Mouse (Mus musculus): ENCODE measurements around the gene Gm10300.

DNA sequence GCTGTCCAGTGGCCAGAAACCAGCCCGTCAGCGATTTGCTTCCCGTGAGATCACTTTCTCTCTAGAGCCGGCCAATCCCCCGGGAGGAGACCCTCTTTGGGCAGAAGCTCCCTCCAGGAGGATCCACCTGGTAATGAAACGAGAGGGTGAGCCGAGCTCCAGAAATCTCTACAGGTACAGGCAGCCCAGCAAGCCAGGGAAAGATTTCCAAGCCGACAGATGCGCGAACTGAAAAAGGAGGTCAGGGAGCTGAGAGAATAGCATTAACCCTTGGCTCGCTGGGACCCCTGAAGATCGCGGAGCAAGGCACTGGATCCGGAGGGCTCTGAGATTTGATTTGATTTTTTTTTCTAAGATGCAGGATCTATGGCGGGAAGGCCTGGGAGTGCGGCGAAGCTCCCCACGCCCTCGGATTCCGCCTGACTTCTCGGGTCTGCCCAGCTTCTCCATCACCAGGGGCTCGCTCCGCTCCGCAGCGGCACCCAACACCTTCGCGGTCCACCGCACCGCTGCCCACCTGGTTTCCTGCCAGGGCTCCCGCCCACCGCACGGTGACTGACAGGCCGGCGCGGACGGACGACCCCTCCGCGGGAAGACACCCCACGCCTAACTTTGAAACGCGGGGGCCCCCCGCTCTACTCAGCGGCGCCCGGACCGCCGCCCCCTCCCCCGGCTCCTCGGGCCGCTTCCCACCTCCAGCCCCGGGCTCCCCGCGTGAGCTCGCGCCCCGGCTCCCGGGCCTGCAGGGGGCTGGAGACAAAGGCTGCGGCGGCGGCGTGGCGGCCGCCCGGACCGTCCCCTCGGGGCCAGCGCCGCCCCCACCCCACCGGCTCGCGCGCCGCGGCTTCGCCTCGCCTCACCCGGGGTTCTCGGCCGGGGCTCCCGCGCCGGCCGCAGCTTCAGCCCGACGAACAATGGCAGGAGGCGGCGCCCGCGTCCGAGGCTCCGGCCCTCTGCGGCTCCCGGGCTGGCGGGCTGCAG lies 26.2 kb upstream of the Gm10300 start:
- TF ChIP-seq SMC3 (IDR thresholded peaks at IDR 0.05; ENCODE audit: low read depth, low read length): no peak
- TF ChIP-seq CTCF (conservative IDR thresholded peaks at IDR 0.05 in 1 of 2, IDR thresholded peaks at IDR 0.05 in 1 of 2; ENCODE audit: low read depth in 2 of 2, low read length in 2 of 2): no peak
- no peak for TF ChIP-seq POLR2A (IDR thresholded peaks at IDR 0.05; ENCODE audit: low read depth, low read length)
- no peak for TF ChIP-seq JUN (IDR thresholded peaks at IDR 0.05; ENCODE audit: insufficient read depth, low read depth, low read length)
- no peak for TF ChIP-seq EP300 (IDR thresholded peaks at IDR 0.05; ENCODE audit: low read length)
- no peak for TF ChIP-seq TBP (conservative IDR thresholded peaks at IDR 0.05; ENCODE audit: low read depth, low read length)
- TF ChIP-seq TCF12 (IDR thresholded peaks at IDR 0.05; ENCODE audit: low read depth, low read length): no peak
- TF ChIP-seq IRF4 (IDR thresholded peaks at IDR 0.05; ENCODE audit: low read depth, low read length): no peak

All from CH12.LX (cell line).